Mouse (Mus musculus) thymus, adult 2 months (tissue): ENCODE results near the gene Pabpc4.

ENCODE experiments used
- CTCF ChIP-seq: fragments of 200-500 bp; IDR thresholded peaks from 2 replicates; pipeline ENCODE4 v1.5.1; 2012; ENCODE audit warnings: mild to moderate bottlenecking, control low read depth, low read length, moderate library complexity, borderline replicate concordance; ENCODE audit not compliant: control insufficient read depth, poor library complexity, insufficient read depth; ENCODE audit errors: extremely low read depth
- POLR2A ChIP-seq: fragments of 200-500 bp; IDR thresholded peaks from 2 replicates; pipeline ENCODE4 v1.6.1; 2012; ENCODE audit warnings: mild to moderate bottlenecking, low read length, control low read depth, moderate library complexity; ENCODE audit not compliant: control insufficient read depth, poor library complexity, insufficient read depth; ENCODE audit errors: extremely low read depth

GRCm38 (mm10) chr4:123313010-123313409 lies 50.9 kb downstream of the Pabpc4 start:
- TF ChIP-seq CTCF = no peak
- TF ChIP-seq POLR2A = no peak
